Mouse (Mus musculus): ENCODE results near the gene Pnpla1.

DNA sequence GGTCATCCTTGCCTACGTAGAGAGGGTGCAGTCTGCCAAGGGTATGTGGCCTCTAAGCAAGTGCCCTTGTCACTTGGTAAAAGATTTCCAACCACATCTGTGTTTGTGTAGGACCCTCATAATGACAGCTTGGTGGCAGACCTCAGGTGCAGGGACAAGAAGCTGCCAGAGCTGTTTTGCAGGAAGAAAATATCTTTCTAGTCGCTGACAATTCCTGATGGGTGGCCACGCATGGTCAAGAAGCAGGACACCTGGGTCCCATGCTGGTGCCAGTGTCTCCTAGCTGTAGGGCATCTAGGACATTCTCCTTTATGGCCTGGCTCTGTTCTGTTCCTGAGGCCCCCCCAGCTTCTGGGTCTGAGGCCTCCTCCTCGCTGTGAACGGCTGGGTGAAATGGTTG, 18.1 kb downstream of the Pnpla1 start:
- TF ChIP-seq ZMIZ1 (IDR thresholded peaks at IDR 0.05; ENCODE audit: low read depth, low read length) (no peak), POLR2A (IDR thresholded peaks at IDR 0.05; ENCODE audit: low read depth, low read length) (no peak), KAT2A (IDR thresholded peaks at IDR 0.05; ENCODE audit: insufficient replicate concordance, low read length) (no peak)

Measured in CH12.LX (cell line).